Mouse (Mus musculus) liver, embryonic 15.5 days (tissue): ENCODE data around the gene Phospho2. TPM values are rescaled to one million over a fixed set of nuclear protein-coding genes. Genes with fewer than 3 reads are reported as not detected.

Experiments
- ATAC-seq: fragments of 200-750 bp; cut with Nextera tagmentation; 2 replicates; pipeline ENCODE4 v1.8.0; 2017; ENCODE audit warnings: moderate number of reproducible peaks, mild to moderate bottlenecking, moderate library complexity; ENCODE audit not compliant: insufficient read depth
- H3K27ac ChIP-seq: fragments of 300-500 bp; sonication (generic); replicated peaks from 2 replicates; pipeline ENCODE4 v1.5.1; 2015; ENCODE audit warnings: mild to moderate bottlenecking, inconsistent platforms
- H3K27me3 ChIP-seq: fragments of 300-500 bp; sonication (generic); 2 replicates; pipeline ENCODE4 v1.6.1; 2015; ENCODE audit warnings: mild to moderate bottlenecking, inconsistent platforms
- H3K36me3 ChIP-seq: fragments of 300-500 bp; sonication (generic); replicated peaks from 2 replicates; pipeline ENCODE4 v1.6.1; 2015; ENCODE audit warnings: moderate library complexity, mild to moderate bottlenecking, inconsistent platforms
- H3K4me1 ChIP-seq: fragments of 300-500 bp; sonication (generic); replicated peaks from 2 replicates; pipeline ENCODE4 v1.6.1; 2015; ENCODE audit warnings: inconsistent platforms
- H3K4me2 ChIP-seq: fragments of 300-500 bp; sonication (generic); 2 replicates; pipeline ENCODE4 v1.6.1; 2015; ENCODE audit warnings: moderate library complexity, mild to moderate bottlenecking, inconsistent platforms
- H3K4me3 ChIP-seq: fragments of 300-500 bp; sonication (generic); replicated peaks from 2 replicates; pipeline ENCODE4 v1.5.1; 2015; ENCODE audit warnings: mild to moderate bottlenecking, inconsistent platforms
- H3K9ac ChIP-seq: fragments of 300-500 bp; sonication (generic); 2 replicates; pipeline ENCODE4 v1.6.1; 2015; ENCODE audit warnings: moderate library complexity, mild to moderate bottlenecking, inconsistent platforms
- H3K9me3 ChIP-seq: fragments of 300-500 bp; sonication (generic); replicated peaks from 2 replicates; pipeline ENCODE4 v1.6.1; 2016; ENCODE audit warnings: inconsistent platforms
- WGBS: fragments of 180-500 bp; shearing (Covaris S2); methylation state at CpG from one replicate; pipeline ENCODE4 v1.1.7; 2015; ENCODE audit warnings: mixed read lengths; ENCODE audit not compliant: insufficient replicate concordance; 5-methylcytosine and 5-hydroxymethylcytosine counted together
- polyA plus RNA-seq: library from polyadenylated mRNA; unstranded; fragments of >200 nt; fragmentation: Nextera tagmentation; extraction: Ambion mirVana; gene quantifications from 2 replicates; pipeline ENCODE4 v1.2.1, GENCODE M21; 2015

Phospho2 gene
- polyA plus RNA-seq, 1 experiment from 2014 or later = 11.1 TPM

- Histone ChIP-seq H3K27me3 (no peaks in the 10 kb centered on the region), H3K4me3 (no peak overlapping the region), H3K27ac (no peak overlapping the region), H3K9ac (no peak overlapping the region), H3K36me3 (peaks cover 46% of the 10 kb centered on the region), H3K4me1 (peaks cover 64% of the 10 kb centered on the region), H3K4me2 (no peak overlapping the region), H3K9me3 (no peaks in the 10 kb centered on the region)
- no peak for ATAC-seq
- WGBS = 84% methylated on average over 10 of the region's 10 CpGs
These were observed 36.5 kb downstream of the Phospho2 start for GRCm38 (mm10) chr2:69825898-69826297.

- peaks cover 59% of the 10 kb centered on the region for H3K4me1 ChIP-seq
- H3K4me3 ChIP-seq = no peak overlapping the region
- no peak overlapping the region for H3K9ac ChIP-seq
- no peak overlapping the region for H3K4me2 ChIP-seq
- no peak overlapping the region for H3K27ac ChIP-seq
- H3K9me3 ChIP-seq = no peaks in the 10 kb centered on the region
- peaks cover 51% of the 10 kb centered on the region for H3K36me3 ChIP-seq
- H3K27me3 ChIP-seq = no peaks in the 10 kb centered on the region
- no peak for ATAC-seq
- 84% methylated on average over 2 of the region's 2 CpGs for WGBS
These were observed 37.0 kb downstream of the Phospho2 start for GRCm38 (mm10) chr2:69826380-69826779.

GRCm38 (mm10) chr2:69828031-69828430, 38.6 kb downstream of the Phospho2 start:
- WGBS = 53% methylated on average over 7 of the region's 7 CpGs
- peaks cover 62% of the 10 kb centered on the region for H3K36me3 ChIP-seq

GRCm38 (mm10) chr2:69829680-69830079, 40.3 kb downstream of the Phospho2 start:
- Histone ChIP-seq H3K4me1 (peaks cover 36% of the 10 kb centered on the region), H3K27me3 (no peaks in the 10 kb centered on the region), H3K4me2 (no peak overlapping the region), H3K36me3 (peaks cover 73% of the 10 kb centered on the region), H3K9me3 (no peaks in the 10 kb centered on the region), H3K4me3 (no peak overlapping the region), H3K9ac (no peak overlapping the region), H3K27ac (no peak overlapping the region)
- ATAC-seq = peak; percentile 74
- WGBS = 29% methylated on average over 2 of the region's 2 CpGs

More at GRCm38 (mm10) chr2:69828031-69828430, 38.6 kb downstream of the Phospho2 start:
- Histone ChIP-seq H3K27me3 (no peaks in the 10 kb centered on the region), H3K9ac (no peak overlapping the region), H3K27ac (no peak overlapping the region), H3K9me3 (no peaks in the 10 kb centered on the region), H3K4me3 (no peak overlapping the region), H3K4me2 (no peak overlapping the region), H3K4me1 (peaks cover 50% of the 10 kb centered on the region)
- ATAC-seq = no peak

- H3K27me3 ChIP-seq = no peaks in the 10 kb centered on the region
- no peak overlapping the region for H3K4me2 ChIP-seq
- no peak overlapping the region for H3K4me3 ChIP-seq
- H3K9me3 ChIP-seq = no peaks in the 10 kb centered on the region
- no peak for ATAC-seq
- H3K4me1 ChIP-seq = peaks cover 31% of the 10 kb centered on the region
- 66% methylated on average over 8 of the region's 8 CpGs for WGBS
- no peak overlapping the region for H3K9ac ChIP-seq
- peaks cover 73% of the 10 kb centered on the region for H3K36me3 ChIP-seq
- no peak overlapping the region for H3K27ac ChIP-seq
These were observed 40.7 kb downstream of the Phospho2 start for GRCm38 (mm10) chr2:69830116-69830515.

GRCm38 (mm10) chr2:69837244-69837967, 48.0 kb downstream of the Phospho2 start:
- H3K27me3 ChIP-seq = no peaks in the 10 kb centered on the region
- H3K4me3 ChIP-seq = no peak overlapping the region
- no peaks in the 10 kb centered on the region; the same call in 1 of the 2 replicates for H3K4me1 ChIP-seq
- no peak overlapping the region for H3K9ac ChIP-seq
- ATAC-seq = 0 out of 2 replicates have a peak, but pooled peaks have one; percentile 18
- H3K4me2 ChIP-seq = no peak overlapping the region
- no peak overlapping the region for H3K27ac ChIP-seq
- H3K9me3 ChIP-seq = no peaks in the 10 kb centered on the region
- H3K36me3 ChIP-seq = peaks cover 43% of the 10 kb centered on the region
- WGBS = 73% methylated on average over 7 of the region's 7 CpGs

- WGBS = 41% methylated on average over 3 of the region's 3 CpGs
- Histone ChIP-seq H3K9me3 (no peaks in the 10 kb centered on the region), H3K4me1 (no peaks in the 10 kb centered on the region; the same call in 1 of the 2 replicates), H3K36me3 (peaks cover 37% of the 10 kb centered on the region), H3K9ac (no peak overlapping the region), H3K27ac (no peak overlapping the region), H3K4me2 (no peak overlapping the region), H3K27me3 (no peaks in the 10 kb centered on the region), H3K4me3 (no peak overlapping the region)
- 0 out of 2 replicates have a peak, but pooled peaks have one; percentile 44 for ATAC-seq
These were observed 48.6 kb downstream of the Phospho2 start for GRCm38 (mm10) chr2:69837996-69838395.

- Histone ChIP-seq H3K27me3 (no peaks in the 10 kb centered on the region), H3K4me1 (no peaks in the 10 kb centered on the region; the same call in 1 of the 2 replicates), H3K27ac (no peak overlapping the region), H3K36me3 (peaks cover 30% of the 10 kb centered on the region), H3K9ac (no peak overlapping the region), H3K4me3 (no peak overlapping the region), H3K9me3 (no peaks in the 10 kb centered on the region), H3K4me2 (no peak overlapping the region)
- ATAC-seq = no peak
These were observed 49.3 kb downstream of the Phospho2 start for GRCm38 (mm10) chr2:69838707-69839106.

- peaks cover 17% of the 10 kb centered on the region for H3K36me3 ChIP-seq
- H3K9ac ChIP-seq = no peak overlapping the region
- H3K4me1 ChIP-seq = no peaks in the 10 kb centered on the region; the same call in 1 of the 2 replicates
- no peaks in the 10 kb centered on the region for H3K27me3 ChIP-seq
- ATAC-seq = no peak
- H3K27ac ChIP-seq = no peak overlapping the region
- no peak overlapping the region for H3K4me2 ChIP-seq
- no peaks in the 10 kb centered on the region for H3K9me3 ChIP-seq
- no peak overlapping the region for H3K4me3 ChIP-seq
- 38% methylated on average over 6 of the region's 6 CpGs for WGBS
These were observed 50.8 kb downstream of the Phospho2 start for GRCm38 (mm10) chr2:69840261-69840660.

GRCm38 (mm10) chr2:69849215-69849614, 59.8 kb downstream of the Phospho2 start:
- peaks cover 10% of the 10 kb centered on the region for H3K4me1 ChIP-seq
- no peak for ATAC-seq
- H3K4me3 ChIP-seq = no peak overlapping the region
- H3K27me3 ChIP-seq = no peaks in the 10 kb centered on the region
- H3K9me3 ChIP-seq = no peaks in the 10 kb centered on the region
- no peaks in the 10 kb centered on the region for H3K36me3 ChIP-seq
- H3K9ac ChIP-seq = no peak overlapping the region
- 61% methylated on average over 6 of the region's 6 CpGs for WGBS
- H3K4me2 ChIP-seq = no peak overlapping the region
- H3K27ac ChIP-seq = no peak overlapping the region
